Mouse (Mus musculus): Measurements from ENCODE around the gene Cd47. TPM values are rescaled to one million over a fixed set of nuclear protein-coding genes. Genes with fewer than 3 reads are reported as not detected.

Gene Cd47
- polyA plus RNA-seq (2012; rRNA removed) = 25.0 and 34.8 TPM in 2 replicates

GRCm38 (mm10) chr16:49799597-49800561 lies at the start of gene Cd47:
Cd47 (plus strand) TSS chr16:49800533.

Other genes starting within 250 kb of the Cd47 start
- gene Ift57, start 101.3 kb upstream of the Cd47 start, polyA plus RNA-seq (2012; rRNA removed) = 1.1 and 1.2 TPM in 2 replicates

Data from colon, adult 2 months (tissue).